Mouse (Mus musculus) B cell, adult 62 days (primary cell): ENCODE results near the gene Rarb. TPM values are rescaled to one million over a fixed set of nuclear protein-coding genes. Genes with fewer than 3 reads are reported as not detected.

Experiments
- total RNA-seq: library from RNA; stranded (reverse); gene quantifications from 4 replicates; pipeline ENCODE4 v1.2.4, GENCODE M21; 2023

Rarb gene
- total RNA-seq, result not detected in 4 replicates

DNA sequence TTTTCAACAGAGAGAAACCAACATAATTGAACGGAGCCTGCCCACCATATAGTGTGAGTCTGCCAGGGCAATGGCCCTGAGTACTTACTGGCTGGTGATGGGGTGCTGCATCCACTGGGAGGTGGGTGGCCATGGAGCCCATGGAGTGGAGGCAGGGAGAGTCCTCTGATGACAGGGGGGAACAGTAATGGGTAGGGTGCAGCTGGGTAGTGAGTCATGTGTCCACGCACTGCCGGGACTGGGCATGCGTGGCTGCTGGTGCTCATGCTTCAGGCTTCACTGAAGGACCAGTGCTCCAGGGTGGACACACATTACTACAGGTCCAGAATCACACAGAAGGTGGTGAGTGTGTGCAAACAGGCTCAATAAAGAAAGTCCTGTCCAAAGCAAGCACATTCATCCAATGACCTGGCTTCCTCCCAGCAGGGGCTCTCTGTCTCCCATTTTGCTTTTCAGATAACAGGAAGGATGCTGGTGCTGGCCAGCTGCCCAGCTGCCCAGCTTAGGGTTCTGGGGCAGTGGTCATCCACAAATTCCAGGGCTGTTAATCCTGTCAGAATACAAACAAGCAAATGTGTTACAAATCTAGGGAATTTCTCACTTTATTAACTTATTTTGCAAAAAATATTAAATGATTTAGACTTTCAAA is at the start of gene Rarb:
Gene Rarb, minus strand, starts transcription at position 555 of the 649 bp plus-strand sequence.

